Mouse (Mus musculus): ENCODE measurements around the gene Apip.

Gene Apip

DNA sequence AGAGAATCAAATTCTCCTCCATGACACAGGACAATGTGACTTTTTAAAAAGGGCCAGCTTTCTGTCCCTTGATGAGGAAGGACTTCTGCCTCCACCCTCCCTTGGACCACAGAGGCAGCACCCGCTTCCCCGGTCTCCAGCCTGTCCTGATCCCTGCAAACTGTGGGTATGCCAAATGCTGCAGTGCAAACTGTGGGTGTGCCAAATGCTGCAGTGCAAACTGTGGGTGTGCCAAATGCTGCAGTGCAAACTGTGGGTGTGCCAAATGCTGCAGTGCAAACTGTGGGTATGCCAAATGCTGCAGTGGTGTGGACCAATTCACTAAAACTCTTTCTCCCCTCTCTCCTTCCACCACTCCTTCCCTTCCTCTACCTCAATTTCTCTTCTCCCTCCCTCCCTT lies 32.7 kb downstream of the Apip start:
- no peak for DNase-seq

DNA sequence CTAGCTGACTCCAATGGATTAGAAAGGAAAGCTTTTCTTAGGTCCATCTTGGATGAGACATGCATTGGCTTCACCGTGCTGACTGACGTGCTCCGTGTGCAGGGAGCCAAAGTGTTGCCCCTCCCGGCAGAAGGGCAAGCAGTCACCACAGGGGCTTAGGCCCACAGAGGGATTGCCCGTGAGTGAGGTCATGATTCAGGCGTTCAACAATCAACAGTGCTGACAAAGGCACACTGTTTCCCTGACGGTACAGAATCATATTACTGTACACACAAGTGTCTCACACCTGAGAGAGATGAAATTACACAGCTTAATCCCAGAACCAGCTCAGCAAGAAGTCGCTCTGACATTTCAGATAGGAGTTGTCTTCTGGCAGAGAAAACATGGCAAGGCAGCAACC lies 38.2 kb downstream of the Apip start:
- DNase-seq, result no peak

GRCm38 (mm10) chr2:103117212-103117611 lies 43.7 kb downstream of the Apip start:
- DNase-seq, result no peak

GRCm38 (mm10) chr2:103118324-103119196 lies 45.1 kb downstream of the Apip start:
- DNase-seq, result no peak

GRCm38 (mm10) chr2:103119197-103119854 lies 45.9 kb downstream of the Apip start:
- no peak for DNase-seq

DNA sequence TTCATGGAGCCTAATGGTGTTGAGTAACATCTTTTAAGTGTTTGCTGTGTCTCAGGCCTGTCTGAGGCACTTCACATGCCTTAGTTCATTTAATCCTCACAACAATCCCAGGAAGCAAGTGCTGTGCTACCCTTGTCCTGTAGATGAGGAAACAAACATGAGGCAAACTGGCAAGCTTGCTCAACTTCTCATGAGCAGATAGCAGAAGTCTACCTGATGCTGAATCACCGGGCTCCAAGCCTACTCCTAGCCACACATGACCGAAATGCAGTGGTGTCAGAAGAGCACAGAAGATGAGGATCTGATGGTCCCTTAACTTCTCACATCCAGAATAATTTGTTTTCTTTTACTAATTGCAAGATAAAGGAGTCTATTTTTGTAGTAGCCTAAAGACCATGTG lies 56.2 kb downstream of the Apip start:
- DNase-seq, result no peak

- peak; percentile 34 for DNase-seq
Measured at GRCm38 (mm10) chr2:103131145-103131544, 57.7 kb downstream of the Apip start.

DNA sequence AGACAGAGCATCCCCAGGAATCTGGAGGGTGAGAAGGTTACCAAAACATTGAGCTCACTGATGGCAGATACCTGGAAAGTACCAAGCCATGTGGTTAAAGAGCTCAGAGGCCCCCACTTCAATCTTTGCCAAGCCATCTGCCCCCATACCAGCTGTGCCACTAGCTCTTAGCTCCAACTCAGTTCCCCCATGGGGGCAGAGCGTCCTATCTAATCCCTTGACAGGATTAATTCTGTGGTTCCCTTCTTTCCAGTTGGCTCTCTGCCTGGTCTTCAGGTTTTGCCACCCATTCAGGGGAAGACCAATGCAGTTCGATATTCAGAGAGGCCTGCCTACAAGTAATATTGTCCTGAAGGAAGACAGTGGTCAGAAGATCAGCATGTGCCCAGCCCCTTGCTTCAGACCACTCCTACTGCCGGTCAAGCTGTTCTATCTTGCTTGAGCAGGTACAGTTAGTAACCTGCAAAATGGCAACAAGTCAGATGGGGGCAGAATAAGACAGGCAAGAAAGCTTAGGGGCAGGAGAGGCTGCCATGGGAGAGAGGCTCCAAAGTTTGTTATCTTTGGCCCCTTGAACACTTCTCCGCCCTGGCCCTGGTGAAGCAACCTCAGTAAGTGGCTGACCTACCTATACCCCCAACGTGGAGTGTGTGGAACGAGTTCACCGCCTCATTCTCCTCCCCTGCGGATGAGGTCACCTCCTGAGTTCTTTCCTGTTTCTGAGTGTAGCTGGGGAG lies 65.2 kb downstream of the Apip start:
- no peak for DNase-seq

Measured in thymus, postnatal 4 days (tissue).